Mouse (Mus musculus) hindbrain, embryonic 10.5 days (tissue): ENCODE measurements around the gene Sco1. TPM values are rescaled to one million over a fixed set of nuclear protein-coding genes. Genes with fewer than 3 reads are reported as not detected.

Experiments used
- DNase-seq: peaks from one replicate; pipeline ENCODE4 v3.0.0-alpha.2; 2017; ENCODE audit warnings: low spot score
- H3K27ac ChIP-seq: fragments of 300-500 bp; sonication (generic); 2 replicates; pipeline ENCODE4 v1.5.1; 2016; ENCODE audit warnings: mild to moderate bottlenecking, moderate library complexity
- H3K27me3 ChIP-seq: fragments of 300-500 bp; sonication (generic); 2 replicates; pipeline ENCODE4 v1.6.1; 2016; ENCODE audit warnings: mild to moderate bottlenecking; ENCODE audit not compliant: poor library complexity, insufficient read depth, severe bottlenecking
- H3K36me3 ChIP-seq: fragments of 300-500 bp; sonication (generic); 2 replicates; pipeline ENCODE4 v1.6.1; 2016; ENCODE audit warnings: mild to moderate bottlenecking, moderate library complexity
- H3K4me1 ChIP-seq: fragments of 300-500 bp; sonication (generic); replicated peaks from 2 replicates; pipeline ENCODE4 v1.6.1; 2016; ENCODE audit warnings: mild to moderate bottlenecking
- H3K4me3 ChIP-seq: fragments of 300-500 bp; sonication (generic); 2 replicates; pipeline ENCODE4 v1.5.1; 2016; ENCODE audit warnings: mild to moderate bottlenecking, moderate library complexity
- H3K9me3 ChIP-seq: fragments of 300-500 bp; sonication (generic); 2 replicates; pipeline ENCODE4 v1.6.1; 2016; ENCODE audit warnings: mild to moderate bottlenecking, moderate library complexity
- WGBS: fragments of 180-500 bp; shearing (Covaris S2); methylation state at CpG from one replicate; pipeline ENCODE4 v1.1.7; 2016; 5-methylcytosine and 5-hydroxymethylcytosine counted together
- polyA plus RNA-seq: library from polyadenylated mRNA; unstranded; fragments of >200 nt; fragmentation: Nextera tagmentation; extraction: Ambion mirVana; gene quantifications from 2 replicates; pipeline ENCODE4 v1.2.1, GENCODE M21; 2016

Sco1 gene
- polyA plus RNA-seq, 1 experiment from 2014 or later = 18.0 TPM

- Histone ChIP-seq H3K4me3 (peak within 1 kb of the TSS; percentile 61), H3K9me3 (no peaks in the 10 kb centered on the region), H3K27ac (peak within 1 kb of the TSS; percentile 92), H3K4me1 (peaks cover 27% of the 10 kb centered on the region), H3K36me3 (no peaks in the 10 kb centered on the region), H3K27me3 (peaks cover 16% of the 10 kb centered on the region)
- 2% methylated on average over 35 of the region's 35 CpGs for WGBS
- peak; percentile 97 for DNase-seq
Measured at GRCm38 (mm10) chr11:67024867-67025477, 27.5 kb upstream of the Sco1 start, which contains the start of gene Tmem220. Gene Tmem220, plus strand, starts transcription at chr11:67025154.

GRCm38 (mm10) chr11:67030904-67031602 lies 21.4 kb upstream of the Sco1 start:
- H3K4me1 ChIP-seq = no peaks in the 10 kb centered on the region
- no peak overlapping the region for H3K27ac ChIP-seq
- no peaks in the 10 kb centered on the region for H3K9me3 ChIP-seq
- 62% methylated on average over 16 of the region's 16 CpGs for WGBS
- no peak for DNase-seq
- no peaks in the 10 kb centered on the region for H3K27me3 ChIP-seq
- H3K36me3 ChIP-seq = peaks cover 1% of the 10 kb centered on the region; the same call in 1 of the 2 replicates
- H3K4me3 ChIP-seq = no peak overlapping the region

GRCm38 (mm10) chr11:67031603-67031915 lies 20.9 kb upstream of the Sco1 start:
- 84% methylated on average over 2 of the region's 2 CpGs for WGBS

GRCm38 (mm10) chr11:67034775-67035485 lies 17.5 kb upstream of the Sco1 start:
- no peaks in the 10 kb centered on the region for H3K27me3 ChIP-seq
- DNase-seq = no peak
- H3K27ac ChIP-seq = no peak overlapping the region
- H3K9me3 ChIP-seq = no peaks in the 10 kb centered on the region
- H3K36me3 ChIP-seq = peaks cover 40% of the 10 kb centered on the region
- no peaks in the 10 kb centered on the region for H3K4me1 ChIP-seq
- WGBS = 82% methylated on average over 4 of the region's 4 CpGs
- H3K4me3 ChIP-seq = no peak overlapping the region

More at GRCm38 (mm10) chr11:67031603-67031915, 20.9 kb upstream of the Sco1 start:
- no peak overlapping the region for H3K4me3 ChIP-seq
- H3K9me3 ChIP-seq = no peaks in the 10 kb centered on the region
- no peak for DNase-seq
- no peaks in the 10 kb centered on the region for H3K27me3 ChIP-seq
- no peak overlapping the region for H3K27ac ChIP-seq
- H3K36me3 ChIP-seq = peaks cover 6% of the 10 kb centered on the region; the same call in 1 of the 2 replicates
- no peaks in the 10 kb centered on the region for H3K4me1 ChIP-seq

- Histone ChIP-seq H3K27me3 (no peaks in the 10 kb centered on the region), H3K9me3 (no peaks in the 10 kb centered on the region), H3K36me3 (peaks cover 53% of the 10 kb centered on the region), H3K27ac (no peak overlapping the region), H3K4me1 (no peaks in the 10 kb centered on the region), H3K4me3 (no peak overlapping the region)
- 97% methylated on average over 6 of the region's 6 CpGs for WGBS
- no peak for DNase-seq
Measured at GRCm38 (mm10) chr11:67036229-67036628, 16.2 kb upstream of the Sco1 start.

- WGBS = 96% methylated on average over 9 of the region's 9 CpGs
- H3K27ac ChIP-seq = no peak overlapping the region
- no peaks in the 10 kb centered on the region for H3K27me3 ChIP-seq
- H3K4me1 ChIP-seq = no peaks in the 10 kb centered on the region
- H3K36me3 ChIP-seq = peaks cover 60% of the 10 kb centered on the region
- no peaks in the 10 kb centered on the region for H3K9me3 ChIP-seq
- no peak overlapping the region for H3K4me3 ChIP-seq
- no peak for DNase-seq
Measured at GRCm38 (mm10) chr11:67036892-67037291, 15.6 kb upstream of the Sco1 start.

GRCm38 (mm10) chr11:67039799-67040198 lies 12.7 kb upstream of the Sco1 start:
- no peaks in the 10 kb centered on the region for H3K27me3 ChIP-seq
- no peak overlapping the region for H3K27ac ChIP-seq
- H3K4me1 ChIP-seq = peaks cover 7% of the 10 kb centered on the region
- no peak overlapping the region for H3K4me3 ChIP-seq
- 91% methylated on average over 3 of the region's 3 CpGs for WGBS
- DNase-seq = no peak
- no peaks in the 10 kb centered on the region for H3K9me3 ChIP-seq
- H3K36me3 ChIP-seq = peaks cover 71% of the 10 kb centered on the region

GRCm38 (mm10) chr11:67040483-67040882 lies 12.0 kb upstream of the Sco1 start:
- Histone ChIP-seq H3K27me3 (no peaks in the 10 kb centered on the region), H3K9me3 (no peaks in the 10 kb centered on the region), H3K36me3 (peaks cover 75% of the 10 kb centered on the region), H3K4me1 (peaks cover 7% of the 10 kb centered on the region), H3K4me3 (no peak overlapping the region), H3K27ac (no peak overlapping the region)
- 95% methylated on average over 6 of the region's 6 CpGs for WGBS
- DNase-seq = no peak

- Histone ChIP-seq H3K27ac (no peak overlapping the region), H3K4me3 (no peak overlapping the region), H3K27me3 (no peaks in the 10 kb centered on the region), H3K4me1 (peaks cover 7% of the 10 kb centered on the region), H3K9me3 (no peaks in the 10 kb centered on the region), H3K36me3 (peaks cover 66% of the 10 kb centered on the region)
- DNase-seq = no peak
- WGBS = 47% methylated on average over 8 of the region's 8 CpGs
Measured at GRCm38 (mm10) chr11:67043007-67043406, 9.5 kb upstream of the Sco1 start.

GRCm38 (mm10) chr11:67044959-67045358 lies 7.5 kb upstream of the Sco1 start:
- WGBS = 82% methylated on average over 6 of the region's 6 CpGs
- Histone ChIP-seq H3K36me3 (peaks cover 60% of the 10 kb centered on the region), H3K4me3 (no peak overlapping the region), H3K4me1 (peaks cover 7% of the 10 kb centered on the region), H3K27me3 (no peaks in the 10 kb centered on the region), H3K9me3 (no peaks in the 10 kb centered on the region), H3K27ac (no peak overlapping the region)
- DNase-seq = no peak

- peaks cover 47% of the 10 kb centered on the region for H3K36me3 ChIP-seq
- H3K4me1 ChIP-seq = peaks cover 15% of the 10 kb centered on the region
- H3K9me3 ChIP-seq = no peaks in the 10 kb centered on the region
- H3K27ac ChIP-seq = no peak overlapping the region
- H3K4me3 ChIP-seq = no peak overlapping the region
- no peak for DNase-seq
- no peaks in the 10 kb centered on the region for H3K27me3 ChIP-seq
- 91% methylated on average over 5 of the region's 5 CpGs for WGBS
Measured at GRCm38 (mm10) chr11:67047199-67047598, 5.3 kb upstream of the Sco1 start.

- Histone ChIP-seq H3K4me1 (peaks cover 14% of the 10 kb centered on the region), H3K27me3 (no peaks in the 10 kb centered on the region), H3K27ac (no peak overlapping the region), H3K9me3 (no peaks in the 10 kb centered on the region), H3K4me3 (no peak overlapping the region), H3K36me3 (peaks cover 37% of the 10 kb centered on the region)
- no peak for DNase-seq
- WGBS = 95% methylated on average over 8 of the region's 8 CpGs
Measured at GRCm38 (mm10) chr11:67048496-67048895, 4.0 kb upstream of the Sco1 start.

- DNase-seq = no peak
- Histone ChIP-seq H3K4me3 (no peak overlapping the region), H3K4me1 (peaks cover 20% of the 10 kb centered on the region), H3K27me3 (no peaks in the 10 kb centered on the region), H3K27ac (no peak overlapping the region), H3K9me3 (no peaks in the 10 kb centered on the region), H3K36me3 (peaks cover 37% of the 10 kb centered on the region)
- WGBS = 93% methylated on average over 3 of the region's 3 CpGs
Measured at GRCm38 (mm10) chr11:67049256-67049655, 3.2 kb upstream of the Sco1 start.
